Mouse (Mus musculus): ENCODE measurements around the gene 2300002M23Rik.
A peak's percentile ranks its signal among the peaks of the same experiment; 100 is the strongest.

Gene 2300002M23Rik

GRCm38 (mm10) chr17:35567150-35567549, at the start of gene 2300002M23Rik:
Gene 2300002M23Rik, plus strand, starts transcription at chr17:35567450.
- DNase-seq (ENCODE audit: low spot score in 2 of 2) = no peak

GRCm38 (mm10) chr17:35517526-35517925, 49.7 kb upstream of the 2300002M23Rik start:
- DNase-seq (ENCODE audit: low spot score in 2 of 2) = no peak

- no peak for DNase-seq (ENCODE audit: low spot score in 2 of 2)
Observed at GRCm38 (mm10) chr17:35524354-35524753, 42.9 kb upstream of the 2300002M23Rik start.

GRCm38 (mm10) chr17:35526644-35527043, 40.6 kb upstream of the 2300002M23Rik start:
- no peak for DNase-seq (ENCODE audit: low spot score in 2 of 2)

- DNase-seq (ENCODE audit: low spot score in 2 of 2) = no peak
Observed at GRCm38 (mm10) chr17:35532360-35532759, 34.9 kb upstream of the 2300002M23Rik start.

- no peak for DNase-seq (ENCODE audit: low spot score in 2 of 2)
Observed at GRCm38 (mm10) chr17:35532901-35533300, 34.3 kb upstream of the 2300002M23Rik start, which contains the start of gene Psors1c2. Gene Psors1c2, plus strand, starts transcription at chr17:35533201.

GRCm38 (mm10) chr17:35534343-35534742, 32.9 kb upstream of the 2300002M23Rik start:
- peak; percentile 54 to 78 for DNase-seq (ENCODE audit: low spot score in 2 of 2)

- DNase-seq (ENCODE audit: low spot score in 2 of 2) = no peak
Observed at GRCm38 (mm10) chr17:35537421-35537820, 29.8 kb upstream of the 2300002M23Rik start.

GRCm38 (mm10) chr17:35538476-35538875, 28.8 kb upstream of the 2300002M23Rik start:
- DNase-seq (ENCODE audit: low spot score in 2 of 2) = no peak

GRCm38 (mm10) chr17:35539540-35539939, 27.7 kb upstream of the 2300002M23Rik start:
- no peak for DNase-seq (ENCODE audit: low spot score in 2 of 2)

- DNase-seq (ENCODE audit: low spot score in 2 of 2) = no peak
Observed at GRCm38 (mm10) chr17:35542761-35543411, 24.4 kb upstream of the 2300002M23Rik start.

- DNase-seq (ENCODE audit: low spot score in 2 of 2) = no peak
Observed at GRCm38 (mm10) chr17:35543412-35543861, 23.8 kb upstream of the 2300002M23Rik start.

GRCm38 (mm10) chr17:35544001-35544400, 23.2 kb upstream of the 2300002M23Rik start:
- DNase-seq (ENCODE audit: low spot score in 2 of 2) = no peak

- DNase-seq (ENCODE audit: low spot score in 2 of 2) = peak in 1 of 2 experiments; percentile 43
Observed at GRCm38 (mm10) chr17:35544680-35545079, 22.6 kb upstream of the 2300002M23Rik start.

- no peak for DNase-seq (ENCODE audit: low spot score in 2 of 2)
Observed at GRCm38 (mm10) chr17:35547465-35547864, 19.8 kb upstream of the 2300002M23Rik start.

GRCm38 (mm10) chr17:35548636-35549035, 18.6 kb upstream of the 2300002M23Rik start:
- no peak for DNase-seq (ENCODE audit: low spot score in 2 of 2)

GRCm38 (mm10) chr17:35549437-35550142, 17.7 kb upstream of the 2300002M23Rik start:
- peak; percentile 87 to 89 for DNase-seq (ENCODE audit: low spot score in 2 of 2)

GRCm38 (mm10) chr17:35550143-35550494, 17.1 kb upstream of the 2300002M23Rik start:
- no peak for DNase-seq (ENCODE audit: low spot score in 2 of 2)

- DNase-seq (ENCODE audit: low spot score in 2 of 2) = no peak
Observed at GRCm38 (mm10) chr17:35550871-35551270, 16.4 kb upstream of the 2300002M23Rik start.

- DNase-seq (ENCODE audit: low spot score in 2 of 2) = no peak
Observed at GRCm38 (mm10) chr17:35551881-35552414, 15.3 kb upstream of the 2300002M23Rik start, which contains the start of gene Cdsn. Gene Cdsn, plus strand, starts transcription at chr17:35552128.

- DNase-seq (ENCODE audit: low spot score in 2 of 2) = no peak
Observed at GRCm38 (mm10) chr17:35554321-35554720, 12.9 kb upstream of the 2300002M23Rik start.

GRCm38 (mm10) chr17:35554761-35555397, 12.4 kb upstream of the 2300002M23Rik start:
- no peak for DNase-seq (ENCODE audit: low spot score in 2 of 2)
